Mouse (Mus musculus) brain, embryonic 14.5 days (tissue): Measurements from ENCODE around the gene Sh3rf1.

ENCODE experiments used
- CTCF ChIP-seq: fragments of 200-500 bp; IDR thresholded peaks from 2 replicates; pipeline ENCODE4 v1.5.1; 2012; ENCODE audit warnings: inconsistent platforms, mild to moderate bottlenecking, moderate library complexity, borderline replicate concordance; ENCODE audit not compliant: insufficient read depth, insufficient read length; ENCODE audit errors: extremely low read depth
- POLR2A ChIP-seq: fragments of 200-500 bp; IDR thresholded peaks from 2 replicates; pipeline ENCODE4 v1.6.1; 2012; ENCODE audit warnings: mild to moderate bottlenecking, inconsistent platforms, borderline replicate concordance; ENCODE audit not compliant: poor library complexity, insufficient read depth, insufficient read length, severe bottlenecking; ENCODE audit errors: extremely low read depth

GRCm38 (mm10) chr8:61273307-61274221, 49.9 kb downstream of the Sh3rf1 start:
- TF ChIP-seq CTCF (no peak), POLR2A (no peak)
